Mouse (Mus musculus): Measurements from ENCODE around the gene Pm20d2.
A peak's percentile ranks its signal among the peaks of the same experiment; 100 is the strongest.

Gene Pm20d2

DNA sequence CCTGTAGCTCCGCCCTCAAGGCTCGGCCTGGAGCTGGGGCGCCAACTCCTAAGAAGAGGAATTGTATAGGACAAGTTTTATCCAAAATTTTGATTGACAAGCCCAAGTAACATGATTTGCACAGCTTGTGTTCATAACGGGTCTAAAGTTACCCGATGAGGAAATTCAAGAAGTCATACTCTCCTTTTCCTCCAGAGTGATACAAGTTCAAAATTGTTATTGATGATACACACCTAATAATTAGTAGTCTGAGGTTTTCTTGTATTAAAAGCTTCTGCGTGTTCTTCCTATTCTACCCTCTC lies at the start of gene Pm20d2:
Pm20d2 (minus strand) TSS at position 3 of the 302 bp plus-strand sequence.
- no peak for DNase-seq (ENCODE audit: extremely low spot score, low spot score)

DNA sequence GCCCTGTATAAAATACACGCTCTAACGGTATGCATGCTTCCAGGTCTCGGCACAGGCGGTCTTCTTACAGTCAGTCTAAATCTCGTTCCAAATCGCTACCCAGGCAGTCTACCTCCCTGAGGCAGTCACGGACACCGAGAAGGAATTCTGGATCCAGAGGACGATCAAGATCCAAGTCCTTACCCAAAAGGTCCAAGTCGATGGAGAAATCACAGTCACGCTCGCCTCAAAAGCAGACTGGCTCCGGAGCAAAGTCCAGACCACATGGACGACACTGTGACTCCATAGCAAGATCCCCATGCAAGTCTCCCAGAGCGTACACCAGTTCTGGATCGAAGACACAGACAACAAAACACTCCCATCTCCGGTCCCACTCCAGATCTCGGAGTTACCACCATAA lies 41.3 kb upstream of the Pm20d2 start:
- no peak for DNase-seq (ENCODE audit: extremely low spot score, low spot score)

DNA sequence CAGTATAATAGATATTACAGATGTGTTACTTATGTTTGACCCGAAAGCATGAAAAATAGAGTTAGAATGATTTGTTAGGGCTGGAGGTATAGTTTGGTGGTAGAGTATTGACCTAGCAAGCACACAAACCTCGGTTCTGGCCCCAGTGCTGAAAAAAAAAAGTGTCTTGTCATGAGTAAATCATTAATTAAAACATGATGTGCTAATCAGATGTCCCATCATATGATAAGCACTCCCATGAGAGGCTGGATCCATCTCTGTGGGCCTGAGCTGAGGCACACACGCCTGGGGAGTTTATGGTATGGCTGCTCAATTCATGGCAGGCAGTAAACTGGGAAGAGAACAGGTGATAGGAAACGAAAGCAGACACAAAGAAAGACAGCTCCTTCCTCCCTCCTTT lies 40.1 kb upstream of the Pm20d2 start:
- DNase-seq (ENCODE audit: extremely low spot score, low spot score), result no peak

DNA sequence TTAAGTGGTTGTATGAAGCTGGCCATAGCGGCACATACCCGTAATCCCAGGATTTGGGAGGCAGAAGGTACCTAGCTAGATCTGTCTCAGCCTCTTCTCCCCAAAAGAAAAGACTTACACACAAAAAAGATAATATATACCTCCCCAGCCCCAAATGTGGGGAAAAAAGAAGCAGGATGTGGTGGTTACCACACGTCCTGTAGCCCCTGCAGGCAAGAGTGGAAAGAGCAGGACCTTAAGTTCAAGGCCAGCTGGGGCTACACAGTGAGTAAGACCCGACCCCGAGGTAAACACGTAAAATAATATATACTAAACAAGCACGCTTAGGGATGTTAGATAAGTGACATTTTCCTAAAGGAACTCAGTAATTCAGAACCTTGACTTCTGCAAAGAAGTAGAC lies 37.6 kb upstream of the Pm20d2 start:
- no peak for DNase-seq (ENCODE audit: extremely low spot score, low spot score)

DNA sequence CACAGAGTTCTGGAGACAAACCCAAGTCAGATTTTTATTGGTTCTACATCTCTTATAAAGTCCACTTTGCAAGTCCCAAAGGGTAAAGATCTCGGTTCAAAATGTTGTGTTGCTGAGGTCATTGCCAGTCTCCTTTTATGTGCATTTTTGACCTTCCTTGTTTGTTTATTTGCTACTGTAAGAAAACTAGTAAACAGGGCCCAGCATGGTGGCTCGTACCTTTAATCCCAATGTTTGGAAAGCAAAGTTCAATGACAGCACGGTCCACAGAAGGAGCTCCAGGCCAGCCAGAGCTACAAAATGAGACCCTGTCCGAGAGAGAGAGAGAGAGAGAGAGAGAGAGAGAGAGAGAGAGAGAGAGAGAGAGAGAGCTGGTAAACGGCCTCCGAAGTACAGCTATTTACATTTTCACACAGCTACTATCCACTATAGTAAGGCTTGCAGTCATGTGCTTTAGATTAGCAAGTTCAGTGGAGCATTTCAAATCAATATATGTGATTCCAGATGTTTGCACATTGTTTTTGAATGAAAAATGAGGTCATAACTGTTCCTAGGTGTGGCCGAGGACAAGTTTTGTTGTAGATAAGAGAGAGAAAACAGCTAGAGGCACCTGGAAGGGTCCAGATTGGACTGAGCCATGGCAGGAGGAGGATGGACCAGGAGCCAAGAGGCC lies 34.6 kb upstream of the Pm20d2 start:
- no peak for DNase-seq (ENCODE audit: extremely low spot score, low spot score)

DNA sequence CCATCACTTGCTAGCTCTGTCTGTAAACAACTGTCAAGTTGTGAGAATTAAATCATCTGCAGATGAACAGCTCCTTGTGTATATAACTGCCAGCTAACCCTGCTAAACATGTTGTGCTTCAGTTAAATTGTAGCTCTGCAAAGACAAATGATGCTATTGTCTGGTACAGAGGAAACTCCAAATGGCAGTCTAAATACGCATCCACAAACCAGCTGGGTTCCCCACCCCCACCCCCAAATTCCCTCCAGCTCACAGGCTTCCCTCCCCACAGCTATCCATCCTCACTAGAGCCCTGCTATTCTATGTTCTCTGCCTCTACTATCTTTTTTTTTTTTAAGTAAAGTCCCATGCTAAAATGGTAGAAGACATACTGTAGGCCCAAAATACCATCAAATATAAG lies 32.3 kb upstream of the Pm20d2 start:
- no peak for DNase-seq (ENCODE audit: extremely low spot score, low spot score)

DNA sequence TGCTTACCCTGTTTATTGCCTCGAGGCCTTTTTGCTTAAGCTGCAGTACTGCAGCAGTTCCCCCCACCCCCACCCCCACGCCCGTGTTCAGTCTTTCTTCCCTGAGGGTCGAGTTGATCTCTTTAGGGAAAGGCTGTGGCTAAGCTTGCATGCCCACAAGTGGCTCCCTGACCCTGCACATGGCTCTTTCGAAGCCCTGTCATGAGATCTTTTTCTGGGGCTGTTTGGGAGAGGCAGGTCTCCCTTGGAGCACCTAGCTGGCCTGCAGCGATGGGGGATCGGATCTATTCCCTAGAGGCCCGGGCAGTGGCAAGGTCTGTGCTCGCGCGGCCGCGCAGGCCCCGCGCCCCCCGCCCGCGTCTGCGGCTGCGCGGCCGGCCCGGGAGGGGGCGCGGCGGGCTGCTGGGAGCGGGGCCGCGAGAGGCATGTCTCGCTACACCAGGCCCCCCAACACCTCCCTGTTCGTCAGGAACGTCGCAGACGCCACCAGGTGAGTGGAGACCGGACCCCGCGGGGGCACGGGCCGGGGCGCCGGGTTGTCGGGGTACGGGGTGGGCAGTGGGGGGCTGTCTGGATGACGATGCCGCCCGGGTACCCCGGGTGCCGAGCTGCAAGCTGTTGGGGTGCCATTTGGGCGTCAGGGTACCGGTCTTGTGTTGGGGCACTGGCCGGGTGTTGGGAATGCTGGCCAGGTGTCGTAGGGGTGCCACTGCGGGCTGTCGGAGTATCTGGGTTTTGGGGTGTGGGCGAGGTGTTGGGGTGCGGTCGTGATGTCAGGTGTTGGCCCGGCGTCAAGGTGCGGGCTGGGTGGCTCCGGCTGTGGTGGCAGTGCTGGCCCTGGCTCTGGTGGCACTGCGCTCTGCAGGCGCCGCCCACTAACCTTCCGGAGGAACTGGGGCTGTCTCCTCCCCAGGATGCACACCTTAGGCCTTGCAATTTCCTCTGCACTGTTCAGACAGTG lies 19.6 kb upstream of the Pm20d2 start, which contains the start of gene Srsf12:
Srsf12 (plus strand) TSS at position 111 of the 961 bp plus-strand sequence.
- DNase-seq (ENCODE audit: extremely low spot score, low spot score), result peak; percentile 64

DNA sequence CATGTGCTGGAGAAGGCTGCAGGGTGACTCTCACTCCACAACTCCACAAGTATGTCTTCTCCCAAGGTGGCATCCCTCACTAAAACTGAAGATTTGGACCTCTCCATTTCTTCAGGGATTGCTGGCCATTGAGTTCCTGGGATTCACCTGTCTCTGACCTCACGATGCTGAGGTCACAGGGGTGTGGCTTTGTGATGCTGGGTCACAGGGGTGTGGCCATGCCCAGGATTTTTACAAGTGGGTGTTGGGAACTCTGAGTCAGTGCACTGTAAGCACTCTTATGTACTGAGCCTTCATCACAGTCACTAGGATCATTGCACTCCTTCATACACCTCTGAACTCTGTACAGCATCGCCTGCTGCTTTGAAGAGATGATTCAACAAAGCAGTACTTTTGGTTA lies 18.0 kb upstream of the Pm20d2 start:
- no peak for DNase-seq (ENCODE audit: extremely low spot score, low spot score)

DNA sequence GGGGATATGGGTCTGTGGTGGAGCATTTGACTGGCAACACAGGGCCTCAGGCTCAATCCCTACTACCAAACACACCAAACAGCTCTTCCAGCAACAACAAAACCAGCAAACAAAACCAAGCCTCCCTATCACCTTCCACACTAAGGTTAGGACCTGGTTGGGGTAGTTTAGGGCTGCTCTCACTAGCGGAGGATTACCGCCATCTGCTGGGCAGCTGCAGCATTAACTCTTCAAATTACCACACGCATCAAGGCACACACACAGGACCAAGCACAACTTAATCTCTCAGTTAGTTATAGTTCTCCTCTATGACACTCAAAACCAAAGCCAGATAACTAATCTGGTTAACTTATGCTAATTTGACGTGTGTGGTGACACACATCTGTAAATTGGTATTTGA lies 15.1 kb upstream of the Pm20d2 start:
- peak; percentile 52 for DNase-seq (ENCODE audit: extremely low spot score, low spot score)

DNA sequence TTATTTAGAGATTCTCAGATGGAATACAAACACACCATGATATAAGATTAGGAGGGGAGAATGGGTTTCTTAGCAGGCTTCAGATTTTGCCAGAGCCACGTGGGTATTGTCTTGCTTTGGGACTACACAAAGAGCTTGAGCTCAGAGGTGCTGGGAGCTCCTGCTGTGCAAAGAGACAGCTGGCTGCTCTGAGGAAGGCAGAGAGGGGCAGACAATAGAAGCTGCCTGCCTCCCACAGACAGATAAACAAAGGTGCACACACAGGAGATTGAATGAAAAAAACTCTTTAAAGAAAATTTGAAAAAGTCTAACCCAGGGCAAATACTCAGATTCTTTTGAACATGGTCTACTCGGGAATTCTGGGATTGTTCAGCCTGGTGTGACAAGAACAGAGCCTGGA lies 8.6 kb upstream of the Pm20d2 start:
- no peak for DNase-seq (ENCODE audit: extremely low spot score, low spot score)

DNA sequence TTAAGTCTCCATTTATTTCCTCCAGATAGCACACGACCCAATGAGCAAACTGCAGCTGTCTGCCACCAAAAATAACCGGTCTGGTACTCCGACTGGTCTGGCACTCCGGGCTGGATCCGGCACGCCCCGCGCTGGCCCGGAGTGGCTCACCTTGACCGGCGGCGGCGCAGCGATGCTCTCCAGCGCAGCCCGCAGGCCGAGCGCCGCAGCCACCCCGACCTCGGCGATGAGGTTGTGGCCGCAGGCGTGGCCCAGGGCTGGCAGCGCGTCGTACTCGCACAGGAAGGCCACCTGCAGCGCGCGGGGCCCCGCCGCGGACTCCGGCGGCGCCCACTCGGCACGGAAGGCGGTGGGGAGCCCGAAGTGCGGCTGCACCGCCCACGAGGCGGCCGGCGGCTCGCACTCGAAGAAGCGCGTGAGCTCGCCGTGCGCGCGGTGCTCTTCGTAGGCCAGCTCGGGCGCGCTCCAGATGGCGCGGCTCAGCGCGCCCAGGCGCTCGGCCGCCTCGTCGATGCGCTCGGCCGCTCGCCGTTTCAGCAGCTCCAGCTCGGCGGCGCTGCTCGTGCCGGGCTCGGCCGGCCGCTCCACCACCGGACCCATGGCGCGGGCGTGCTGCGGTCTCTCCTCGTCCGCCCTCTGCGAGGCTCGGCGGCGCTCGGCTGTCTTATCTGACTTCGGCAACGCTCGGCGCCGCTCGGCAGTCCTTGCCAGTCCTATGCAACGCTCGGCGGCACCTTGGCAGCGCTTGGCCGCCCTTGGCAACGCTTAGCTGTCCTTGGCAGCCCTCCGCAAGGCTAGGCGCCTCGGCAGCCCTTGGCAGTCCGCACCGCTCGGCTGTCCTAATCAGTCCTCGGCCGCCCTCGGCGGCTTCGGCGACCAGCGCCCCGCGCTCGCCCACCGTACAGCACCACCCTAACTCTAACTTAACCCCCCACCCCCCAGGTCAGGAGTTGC lies 479 bp downstream of the Pm20d2 start:
- peak; percentile 82 for DNase-seq (ENCODE audit: extremely low spot score, low spot score)

DNA sequence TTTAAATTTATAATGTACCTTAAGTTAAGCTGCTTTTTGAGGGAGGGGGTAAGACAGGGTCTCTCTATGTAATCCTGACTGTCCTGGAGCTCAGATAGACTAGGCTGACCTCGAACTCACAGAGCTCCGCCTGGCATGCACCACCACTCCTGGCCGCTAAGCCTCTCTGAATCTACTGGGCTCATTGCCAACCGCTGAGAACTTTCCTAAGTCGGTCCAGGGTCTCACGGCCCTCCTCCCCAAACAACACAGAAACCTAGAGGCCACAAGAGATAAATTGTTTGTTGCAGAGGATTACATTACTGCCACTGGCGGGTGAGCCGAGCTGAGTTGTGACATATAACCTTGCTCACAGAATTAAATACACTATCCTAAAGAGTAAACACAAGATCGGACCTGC lies 1.4 kb downstream of the Pm20d2 start:
- peak; percentile 31 for DNase-seq (ENCODE audit: extremely low spot score, low spot score)

DNA sequence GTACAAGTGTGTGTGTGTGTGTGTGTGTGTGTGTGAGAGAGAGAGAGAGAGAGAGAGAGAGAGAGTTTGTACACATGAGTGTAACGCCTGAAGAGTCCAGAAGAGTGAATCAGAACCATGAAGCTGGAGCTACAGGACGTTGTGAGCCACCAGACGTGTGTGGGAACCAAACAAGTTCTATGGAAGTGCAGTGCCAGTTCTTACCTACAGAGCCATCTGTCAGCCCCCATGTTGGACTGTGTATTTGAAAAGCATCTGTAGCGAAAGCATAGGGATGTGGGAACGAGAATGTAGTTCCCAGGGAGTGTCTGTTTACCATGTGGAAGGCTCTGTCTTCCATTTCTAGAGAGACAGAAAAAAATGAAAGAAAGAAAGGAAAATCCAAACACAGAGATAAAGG lies 6.1 kb downstream of the Pm20d2 start:
- no peak for DNase-seq (ENCODE audit: extremely low spot score, low spot score)

DNA sequence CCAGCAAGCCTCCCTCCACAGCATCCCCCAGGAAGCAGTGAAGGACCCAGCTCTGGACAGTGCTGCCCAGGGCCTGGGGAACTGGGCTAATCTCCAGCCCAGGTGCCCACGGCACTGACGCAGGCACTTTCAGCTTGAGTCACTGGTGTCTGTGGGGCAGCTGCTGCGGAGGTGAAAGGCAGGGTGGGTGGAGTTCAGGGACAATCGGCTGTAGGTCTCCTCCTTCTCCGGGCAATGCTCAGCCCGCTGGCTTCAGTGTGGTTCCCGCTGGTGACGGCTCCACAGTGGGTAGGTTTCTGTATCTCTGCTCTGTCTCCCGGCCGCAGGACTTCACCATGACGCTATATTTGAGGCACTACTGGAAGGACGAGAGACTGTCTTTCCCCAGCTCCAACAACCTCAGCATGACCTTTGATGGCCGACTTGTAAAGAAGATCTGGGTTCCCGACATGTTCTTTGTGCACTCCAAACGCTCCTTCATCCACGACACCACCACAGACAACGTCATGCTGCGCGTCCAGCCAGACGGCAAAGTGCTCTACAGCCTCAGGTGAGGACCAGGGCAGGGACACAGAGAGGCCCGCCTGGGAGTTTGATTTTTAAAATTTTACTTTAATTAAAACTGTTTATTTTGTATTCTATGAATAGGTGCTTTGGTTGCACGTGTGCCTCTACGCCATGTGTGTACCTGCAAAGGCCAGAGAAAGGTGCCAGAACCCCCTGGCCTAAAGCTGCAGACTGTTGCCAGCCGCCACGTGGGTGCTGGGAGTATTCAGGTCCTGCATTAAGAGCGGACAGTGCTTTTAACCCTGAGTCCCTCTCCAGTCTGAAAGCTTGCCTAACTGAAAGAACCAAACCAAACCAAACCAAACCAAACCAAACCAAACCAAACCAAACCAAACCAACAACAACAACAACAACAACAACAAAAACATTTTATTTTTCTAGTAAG lies 37.2 kb downstream of the Pm20d2 start:
- no peak for DNase-seq (ENCODE audit: extremely low spot score, low spot score)

DNA sequence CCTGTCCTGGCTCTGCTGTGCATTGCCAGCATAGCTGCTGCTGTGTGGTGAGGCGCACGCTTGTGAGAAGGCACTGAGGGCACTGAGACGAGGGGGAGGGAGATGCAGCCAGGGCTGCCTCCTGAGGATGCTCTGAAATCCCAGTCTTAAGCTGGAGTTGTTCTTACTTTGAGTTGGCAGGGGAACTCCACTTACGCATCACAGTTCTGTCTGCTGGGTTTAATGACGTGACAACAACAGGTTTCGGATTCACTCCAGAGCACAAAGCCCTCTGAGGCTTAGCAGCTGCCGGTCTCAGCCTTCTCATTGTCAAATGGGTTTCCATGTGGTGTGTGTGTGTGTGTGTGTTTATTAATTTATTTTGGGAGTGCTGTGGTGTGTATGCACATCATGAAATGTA lies 40.4 kb downstream of the Pm20d2 start:
- no peak for DNase-seq (ENCODE audit: extremely low spot score, low spot score)

DNA sequence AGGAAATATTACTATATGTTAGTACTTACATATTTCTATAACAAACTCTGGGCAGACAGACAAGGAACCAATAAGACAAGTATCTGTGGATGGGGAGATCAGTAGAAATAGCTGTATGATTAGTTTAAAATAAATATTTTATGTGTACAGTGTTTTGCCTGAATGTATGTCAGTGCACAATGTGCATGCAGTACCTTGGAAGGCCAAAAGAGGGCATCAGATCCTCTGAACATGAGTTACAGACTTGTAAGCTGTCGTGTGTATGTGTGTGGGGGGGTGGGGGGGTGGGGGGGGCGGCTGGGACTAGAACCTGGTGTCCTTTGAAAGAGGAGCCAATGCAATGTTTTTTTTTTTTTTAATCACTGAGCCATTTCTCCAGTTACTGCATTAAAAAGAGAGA lies 41.7 kb downstream of the Pm20d2 start:
- peak; percentile 56 for DNase-seq (ENCODE audit: extremely low spot score, low spot score)

DNA sequence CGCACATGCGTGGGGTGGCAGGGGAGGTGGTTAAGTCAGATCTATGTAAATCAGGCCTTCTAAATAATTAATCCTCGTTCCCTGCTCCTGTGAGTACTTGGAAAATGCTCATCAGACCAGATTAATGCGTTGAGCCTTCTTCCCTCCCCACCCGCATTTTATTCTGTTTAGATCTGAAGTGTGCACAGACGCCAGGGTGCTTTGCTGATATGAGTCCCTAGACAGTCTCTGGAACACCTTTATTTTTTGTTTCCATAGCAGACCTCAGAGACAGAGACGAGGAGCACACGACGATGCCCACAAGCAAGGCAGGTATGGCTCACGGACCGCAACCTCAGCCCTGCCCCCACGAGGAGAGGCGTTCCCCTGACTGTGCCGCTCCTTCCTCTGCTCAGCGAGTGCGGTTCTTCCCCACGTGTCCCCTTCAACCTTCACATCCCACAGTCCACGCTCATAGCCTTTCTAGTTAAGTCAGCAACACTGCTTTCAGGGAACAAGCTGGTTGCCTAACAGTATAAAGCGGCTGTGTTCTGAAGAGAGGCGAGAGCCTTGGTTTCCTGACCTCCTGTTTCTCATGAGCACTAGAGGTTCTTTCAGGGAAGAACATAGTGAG lies 42.8 kb downstream of the Pm20d2 start:
- DNase-seq (ENCODE audit: extremely low spot score, low spot score), result no peak

DNA sequence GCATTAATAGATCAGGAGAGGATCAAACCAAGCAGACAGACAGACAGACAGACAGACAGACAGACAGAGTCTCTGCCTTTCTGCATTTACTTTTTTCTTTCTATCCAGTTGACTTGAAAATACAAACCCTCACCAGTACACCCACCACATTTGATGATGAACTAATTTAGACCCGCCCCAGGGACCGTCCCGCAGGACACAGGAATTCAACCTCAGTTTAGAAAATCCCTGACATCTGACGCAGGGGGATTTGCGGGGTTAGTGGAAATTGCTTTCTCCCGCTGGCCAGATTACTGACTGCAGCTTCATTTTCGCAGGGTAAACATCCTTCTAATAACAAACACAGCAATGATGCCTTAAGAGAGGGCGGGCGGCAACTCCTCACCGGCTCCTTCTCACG lies 57.3 kb downstream of the Pm20d2 start, which contains the start of gene Gabrr1:
Gabrr1 (plus strand) TSS at position 301 of the 400 bp plus-strand sequence.
- DNase-seq (ENCODE audit: extremely low spot score, low spot score), result no peak

DNA sequence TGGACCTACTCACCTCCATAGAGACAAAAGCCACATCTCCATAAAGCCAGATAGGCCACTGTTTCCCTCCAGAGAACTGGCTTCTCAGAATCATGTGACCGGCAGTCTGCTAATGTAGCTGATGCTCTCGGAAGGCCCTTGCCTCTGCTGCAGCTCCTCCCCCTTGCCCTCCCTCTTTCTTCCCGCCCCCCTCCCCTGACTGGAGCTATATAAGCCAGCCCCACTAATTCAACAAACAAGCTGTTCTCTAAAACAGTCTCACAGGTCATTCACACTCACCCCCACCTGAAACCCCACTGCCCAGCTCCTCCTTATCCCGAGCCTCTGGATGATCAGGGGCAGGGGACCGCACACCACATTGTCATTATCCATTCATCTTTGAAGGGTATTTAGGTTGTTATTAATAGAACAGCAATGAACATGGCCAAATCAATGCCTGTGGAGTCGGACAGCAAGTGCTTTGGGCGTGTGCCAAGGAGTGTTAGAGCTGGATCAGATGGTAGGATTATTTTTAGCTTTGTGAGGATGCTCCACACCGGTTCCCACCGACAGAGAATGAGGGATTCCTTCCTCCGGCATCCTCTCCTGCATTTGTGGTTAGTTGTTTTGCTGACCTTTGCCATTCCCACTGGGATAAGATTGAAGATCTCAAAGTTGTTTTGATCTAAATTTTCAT lies 64.0 kb downstream of the Pm20d2 start:
- no peak for DNase-seq (ENCODE audit: extremely low spot score, low spot score)

All from neural tube, embryonic 10.5 days (tissue).